Mouse (Mus musculus) liver, embryonic 14.5 days (tissue): ENCODE measurements at regions not wholly inside any gene's neighbourhood (a gene's known extent, or its start where the extent isn't known, plus 50 kb on each side); places are given as distances from the start of the nearest gene placed in this dataset.

Source experiments
- CTCF ChIP-seq: IDR thresholded peaks from 2 replicates; pipeline ENCODE4 v1.5.1; 2016; ENCODE audit warnings: antibody characterized with exemption, low read depth, control low read depth
- EP300 ChIP-seq: IDR thresholded peaks from 2 replicates; pipeline ENCODE4 v1.6.1; 2016; ENCODE audit warnings: antibody characterized with exemption, low read depth

- TF ChIP-seq CTCF (no peak), EP300 (no peak)
These were observed 444.8 kb downstream of the Basp1 start for GRCm38 (mm10) chr15:24968636-24969317.
